Mouse (Mus musculus): ENCODE measurements around the gene Nf2. TPM values are rescaled to one million over a fixed set of nuclear protein-coding genes. Genes with fewer than 3 reads are reported as not detected.

Nf2 gene
- polyA plus RNA-seq, 1 experiment from 2014 or later = 61.9 TPM

DNA sequence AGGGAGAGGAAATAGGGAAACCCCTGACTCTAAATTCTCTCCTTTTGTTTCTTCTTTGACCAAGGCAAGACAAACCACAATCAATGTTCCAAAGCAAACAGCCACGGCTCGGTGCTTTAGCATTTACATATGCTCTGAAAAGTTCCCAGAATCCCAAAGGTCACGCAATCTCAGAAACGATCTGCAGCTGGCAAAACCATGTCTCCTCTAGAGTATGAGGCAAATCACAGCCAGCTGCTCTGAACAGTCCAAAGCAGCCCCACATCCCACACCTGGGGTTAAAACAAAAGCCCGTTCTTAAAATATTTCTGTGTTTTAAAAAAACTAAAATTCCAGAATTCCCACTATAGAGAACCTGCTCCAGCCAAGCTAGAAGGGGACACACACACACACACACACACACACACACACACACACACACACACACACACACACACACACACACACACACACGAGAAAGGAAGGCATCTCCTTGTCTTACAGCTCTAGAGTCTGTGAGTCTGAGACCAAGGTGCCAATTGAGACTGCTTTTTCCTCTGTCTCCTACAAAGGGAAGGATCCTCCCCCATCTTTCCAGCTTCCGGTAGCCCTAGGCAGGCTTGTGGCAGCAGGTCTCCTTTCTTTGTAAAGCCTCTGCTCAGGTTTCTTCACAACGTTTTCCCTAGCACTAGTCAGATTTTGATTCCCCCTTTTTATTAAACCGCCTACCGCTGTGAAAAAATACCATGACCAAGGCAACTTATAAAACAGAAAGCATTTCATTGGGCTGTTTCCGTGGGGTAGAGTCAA, 12.7 kb upstream of the Nf2 start:
- Histone ChIP-seq H3K4me2 (no peak overlapping the region), H3K27ac (replicated peaks) (no peak overlapping the region), H3K36me3 (no peaks in the 10 kb centered on the region), H3K4me1 (no peaks in the 10 kb centered on the region), H3K9me3 (replicated peaks) (no peaks in the 10 kb centered on the region), H3K4me3 (replicated peaks) (no peak overlapping the region), H3K9ac (replicated peaks) (no peak overlapping the region), H3K27me3 (replicated peaks) (no peaks in the 10 kb centered on the region)
- ATAC-seq (ENCODE audit: low FRiP score) = no peak
- WGBS = 50% methylated on average over 11 of the region's 11 CpGs

DNA sequence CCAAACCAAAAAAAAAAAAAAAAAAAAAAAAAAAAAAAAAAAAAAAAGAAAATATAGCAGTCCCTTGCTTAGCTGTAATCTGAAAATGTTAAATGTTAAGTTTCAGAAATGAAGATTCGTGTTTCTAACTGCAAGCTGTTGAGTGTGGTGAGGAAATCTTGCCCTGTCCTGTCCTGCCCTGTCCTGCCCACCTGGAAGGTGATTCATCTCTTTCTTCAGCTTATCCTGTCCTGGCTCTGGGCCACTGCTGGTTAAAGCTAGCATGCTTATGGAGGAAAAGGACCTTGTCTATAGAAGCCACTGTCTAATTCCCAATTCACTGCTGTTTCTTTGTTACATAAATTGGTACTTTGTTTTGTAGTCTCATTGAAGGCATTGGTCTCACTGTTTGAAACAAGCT, 11.7 kb upstream of the Nf2 start:
- H3K9ac ChIP-seq (replicated peaks) = no peak overlapping the region

DNA sequence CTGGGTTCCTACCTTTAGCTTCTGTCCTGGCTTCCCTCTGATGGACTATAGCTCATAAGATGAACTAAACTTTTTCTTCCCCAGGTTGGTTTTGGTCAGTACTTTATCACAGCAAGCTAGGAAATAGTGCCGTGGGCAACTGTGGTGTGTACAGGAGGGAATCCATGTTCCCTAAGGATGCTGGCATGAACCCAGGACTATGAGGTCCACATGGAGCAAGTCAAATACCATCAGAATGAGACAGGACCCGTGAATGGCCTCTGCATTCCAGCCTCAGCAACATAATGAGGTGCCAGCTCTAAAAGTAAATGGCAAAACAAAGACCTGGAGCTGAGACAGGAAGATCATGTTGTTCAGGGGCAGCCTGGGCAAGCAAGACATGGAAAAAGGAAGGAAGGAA, 9.1 kb upstream of the Nf2 start:
- no peaks in the 10 kb centered on the region for H3K27me3 ChIP-seq (replicated peaks)
- no peaks in the 10 kb centered on the region for H3K4me1 ChIP-seq
- H3K4me3 ChIP-seq (replicated peaks) = no peak overlapping the region
- no peaks in the 10 kb centered on the region for H3K9me3 ChIP-seq (replicated peaks)
- ATAC-seq (ENCODE audit: low FRiP score) = no peak
- no peak overlapping the region for H3K9ac ChIP-seq (replicated peaks)
- H3K4me2 ChIP-seq = no peak overlapping the region
- WGBS = 57% methylated on average over 2 of the region's 2 CpGs
- no peaks in the 10 kb centered on the region for H3K36me3 ChIP-seq
- no peak overlapping the region for H3K27ac ChIP-seq (replicated peaks)

More for the DNA sequence above, 11.7 kb upstream of the Nf2 start:
- H3K4me3 ChIP-seq (replicated peaks) = no peak overlapping the region
- 77% methylated on average over 1 of the region's 1 CpGs for WGBS
- no peaks in the 10 kb centered on the region for H3K9me3 ChIP-seq (replicated peaks)
- no peak overlapping the region for H3K27ac ChIP-seq (replicated peaks)
- no peaks in the 10 kb centered on the region for H3K27me3 ChIP-seq (replicated peaks)
- H3K4me1 ChIP-seq = no peaks in the 10 kb centered on the region
- no peaks in the 10 kb centered on the region for H3K36me3 ChIP-seq
- ATAC-seq (ENCODE audit: low FRiP score) = no peak
- no peak overlapping the region for H3K4me2 ChIP-seq

DNA sequence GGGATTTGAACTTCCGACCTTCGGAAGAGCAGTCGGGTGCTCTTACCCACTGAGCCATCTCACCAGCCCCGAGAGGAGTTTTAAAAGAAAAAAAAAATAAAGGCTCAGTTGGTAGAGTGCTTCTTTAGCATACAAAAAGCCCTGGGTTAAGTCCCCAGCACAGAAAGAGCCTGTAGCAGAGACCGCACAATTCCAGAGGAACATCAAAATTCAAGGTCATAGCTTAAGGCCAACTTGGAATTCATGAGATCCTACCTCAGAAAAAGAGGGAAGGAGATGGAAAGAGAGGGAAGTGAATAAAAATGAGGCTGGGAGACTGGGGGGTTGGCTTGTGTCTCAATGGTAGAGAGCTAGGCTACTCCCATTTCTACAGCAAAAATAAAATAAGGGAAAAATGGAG, 4.8 kb upstream of the Nf2 start:
- Histone ChIP-seq H3K9me3 (replicated peaks) (no peaks in the 10 kb centered on the region), H3K27me3 (replicated peaks) (no peaks in the 10 kb centered on the region), H3K9ac (replicated peaks) (no peak overlapping the region), H3K4me1 (no peaks in the 10 kb centered on the region), H3K27ac (replicated peaks) (no peak overlapping the region), H3K4me2 (no peak overlapping the region), H3K4me3 (replicated peaks) (no peak overlapping the region), H3K36me3 (no peaks in the 10 kb centered on the region)
- no peak for ATAC-seq (ENCODE audit: low FRiP score)
- 94% methylated on average over 5 of the region's 5 CpGs for WGBS

DNA sequence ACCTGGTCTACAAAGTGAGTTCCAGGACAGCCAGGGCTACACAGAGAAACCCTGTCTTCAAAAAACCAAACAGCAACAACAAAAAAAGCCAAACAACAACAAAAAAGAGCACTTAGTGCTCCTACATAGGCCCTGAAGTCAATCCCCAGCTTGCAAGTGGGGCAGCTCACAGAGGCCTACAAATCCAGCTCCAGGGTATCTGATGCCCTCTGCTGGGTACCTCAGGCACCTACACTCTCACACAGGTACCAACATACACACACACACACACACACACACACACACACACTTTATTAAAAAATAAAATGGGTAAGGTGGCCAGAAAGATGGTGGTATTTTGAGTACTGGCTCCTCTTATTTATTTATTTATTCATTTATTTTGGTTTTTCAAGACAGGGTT, 3.7 kb upstream of the Nf2 start:
- Histone ChIP-seq H3K4me3 (replicated peaks) (no peak overlapping the region), H3K4me2 (no peak overlapping the region), H3K27ac (replicated peaks) (no peak overlapping the region), H3K9ac (replicated peaks) (no peak overlapping the region), H3K4me1 (peaks cover 5% of the 10 kb centered on the region), H3K9me3 (replicated peaks) (no peaks in the 10 kb centered on the region), H3K36me3 (no peaks in the 10 kb centered on the region), H3K27me3 (replicated peaks) (no peaks in the 10 kb centered on the region)
- no peak for ATAC-seq (ENCODE audit: low FRiP score)

DNA sequence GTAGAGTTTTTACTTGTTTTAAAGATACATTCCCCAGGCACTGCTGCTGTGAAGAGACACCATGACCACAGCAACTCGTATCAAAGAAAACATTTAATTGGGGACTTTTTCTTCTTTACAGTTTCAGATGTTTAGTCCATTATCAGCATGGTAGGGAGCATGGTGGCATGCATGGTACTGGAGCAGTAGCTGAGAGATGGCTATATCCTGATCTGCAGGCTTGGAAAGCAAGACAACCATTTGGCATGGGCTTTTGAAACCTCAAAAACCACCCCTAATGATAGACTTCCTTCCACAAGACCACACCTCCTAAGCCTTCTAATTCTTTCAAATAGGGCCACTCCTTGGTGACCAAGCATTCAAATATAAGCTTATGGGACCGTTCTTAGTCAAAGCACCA, 1.1 kb upstream of the Nf2 start:
- Histone ChIP-seq H3K4me2 (0 out of 2 replicates have a peak overlapping the region, but pooled peaks have one; percentile 62), H3K9me3 (replicated peaks) (no peaks in the 10 kb centered on the region), H3K4me3 (replicated peaks) (no peak overlapping the region), H3K27ac (replicated peaks) (no peak overlapping the region), H3K36me3 (no peaks in the 10 kb centered on the region), H3K27me3 (replicated peaks) (no peaks in the 10 kb centered on the region), H3K4me1 (peaks cover 25% of the 10 kb centered on the region), H3K9ac (replicated peaks) (no peak overlapping the region)
- ATAC-seq (ENCODE audit: low FRiP score) = no peak
- WGBS = 95% methylated on average over 2 of the region's 2 CpGs

DNA sequence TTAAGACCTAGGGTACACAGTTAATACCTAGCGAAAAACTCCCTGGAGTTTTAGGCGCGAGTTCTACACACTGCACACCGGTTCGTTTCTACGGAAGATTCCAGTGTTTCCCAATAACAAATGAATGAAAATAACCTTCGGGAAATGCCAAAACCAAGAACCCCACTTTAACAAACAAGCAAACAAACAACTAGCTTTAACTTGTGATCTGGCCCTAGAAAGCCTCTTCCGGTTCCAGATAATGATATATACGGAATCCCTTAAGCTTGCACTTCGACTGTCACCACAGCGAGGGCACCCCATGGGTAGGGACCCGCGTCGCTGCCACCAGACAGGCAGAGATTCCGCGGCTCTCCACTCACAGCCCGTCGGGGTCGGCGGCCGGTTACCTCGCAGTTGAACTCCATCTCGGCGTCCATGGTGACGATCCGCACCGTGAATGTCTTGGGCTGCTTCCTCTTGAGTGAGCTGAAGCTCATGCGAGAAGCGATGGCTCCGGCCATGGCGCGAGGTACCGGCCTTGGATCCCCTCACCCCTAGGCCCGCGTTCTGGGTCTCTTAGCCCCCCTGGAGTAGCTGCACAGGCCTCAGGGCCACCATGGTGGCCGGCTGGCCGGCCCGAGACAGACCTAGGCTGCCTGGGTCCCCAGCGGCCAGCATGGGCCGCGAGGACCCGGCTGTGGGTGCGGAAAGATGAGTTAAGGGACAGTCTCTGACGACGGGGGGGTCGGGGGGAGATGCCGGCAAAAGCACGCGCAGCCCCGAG, 670 bp downstream of the Nf2 start:
- WGBS = under 1% methylated on average over 50 of the region's 50 CpGs
- Histone ChIP-seq H3K27ac (replicated peaks) (peak overlapping the region; percentile 86), H3K4me3 (replicated peaks) (peak overlapping the region; percentile 67), H3K9me3 (replicated peaks) (no peaks in the 10 kb centered on the region), H3K36me3 (no peaks in the 10 kb centered on the region), H3K27me3 (replicated peaks) (no peaks in the 10 kb centered on the region), H3K4me1 (peaks cover 25% of the 10 kb centered on the region), H3K9ac (replicated peaks) (peak overlapping the region; percentile 77), H3K4me2 (peak overlapping the region; percentile 66)
- ATAC-seq (ENCODE audit: low FRiP score) = peak; percentile 70

DNA sequence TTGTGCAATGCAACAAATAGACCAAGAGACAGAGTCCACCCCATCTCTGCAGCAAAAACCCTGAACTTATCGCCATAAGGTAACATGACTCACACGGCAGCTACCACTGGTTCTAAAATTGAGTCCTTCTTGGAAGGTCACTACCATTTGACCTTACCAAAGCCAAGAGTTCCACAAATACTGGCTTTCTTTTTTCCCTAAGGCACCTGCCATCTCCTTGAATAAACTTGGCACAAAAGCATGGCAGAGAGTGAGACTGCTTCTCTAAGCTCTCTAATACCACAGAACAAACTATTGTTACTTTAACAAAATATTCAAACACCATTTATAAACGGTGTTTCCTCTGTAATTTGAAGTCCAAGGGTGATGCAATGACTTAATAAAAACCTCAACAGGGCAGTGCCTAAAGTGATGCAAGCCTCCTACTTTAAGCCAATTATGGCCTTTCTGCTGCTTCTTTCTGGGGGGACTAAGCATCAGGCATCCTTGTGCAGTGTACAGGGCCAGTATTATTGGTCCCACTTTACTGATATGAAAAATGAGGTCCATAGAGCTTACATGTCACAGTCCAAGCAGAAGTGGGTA, 8.3 kb downstream of the Nf2 start:
- Histone ChIP-seq H3K36me3 (no peaks in the 10 kb centered on the region), H3K4me2 (no peak overlapping the region), H3K9ac (replicated peaks) (no peak overlapping the region), H3K9me3 (replicated peaks) (no peaks in the 10 kb centered on the region), H3K27ac (replicated peaks) (no peak overlapping the region), H3K4me3 (replicated peaks) (no peak overlapping the region), H3K27me3 (replicated peaks) (no peaks in the 10 kb centered on the region), H3K4me1 (0 out of 2 replicates have a peak, but pooled peaks cover 4% of the 10 kb centered on the region)
- no peak for ATAC-seq (ENCODE audit: low FRiP score)
- WGBS = 90% methylated on average over 3 of the region's 3 CpGs

DNA sequence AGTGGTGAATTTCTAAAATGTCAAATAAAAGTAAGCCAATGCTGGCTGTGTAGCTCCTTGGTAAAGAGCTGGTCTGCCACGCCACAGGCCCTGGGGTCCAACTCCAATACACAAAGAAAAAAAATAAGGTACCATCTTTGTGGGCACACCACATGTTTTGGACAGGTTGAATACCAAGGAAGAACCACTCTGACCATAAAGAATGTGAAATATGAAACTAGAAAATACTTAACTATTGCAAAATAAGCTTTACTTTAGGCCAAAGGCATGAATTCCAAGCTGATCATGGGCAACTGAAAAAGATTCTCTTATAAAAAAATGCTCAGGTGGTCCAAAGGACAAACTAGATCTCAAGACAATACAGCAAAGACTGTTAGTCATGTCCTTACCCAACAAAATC, 11.1 kb downstream of the Nf2 start:
- Histone ChIP-seq H3K4me3 (replicated peaks) (no peak overlapping the region), H3K4me2 (no peak overlapping the region), H3K27me3 (replicated peaks) (no peaks in the 10 kb centered on the region), H3K36me3 (no peaks in the 10 kb centered on the region), H3K9ac (replicated peaks) (no peak overlapping the region), H3K9me3 (replicated peaks) (no peaks in the 10 kb centered on the region), H3K27ac (replicated peaks) (no peak overlapping the region), H3K4me1 (0 out of 2 replicates have a peak, but pooled peaks cover 4% of the 10 kb centered on the region)
- WGBS = 100% methylated on average over 1 of the region's 1 CpGs
- no peak for ATAC-seq (ENCODE audit: low FRiP score)

DNA sequence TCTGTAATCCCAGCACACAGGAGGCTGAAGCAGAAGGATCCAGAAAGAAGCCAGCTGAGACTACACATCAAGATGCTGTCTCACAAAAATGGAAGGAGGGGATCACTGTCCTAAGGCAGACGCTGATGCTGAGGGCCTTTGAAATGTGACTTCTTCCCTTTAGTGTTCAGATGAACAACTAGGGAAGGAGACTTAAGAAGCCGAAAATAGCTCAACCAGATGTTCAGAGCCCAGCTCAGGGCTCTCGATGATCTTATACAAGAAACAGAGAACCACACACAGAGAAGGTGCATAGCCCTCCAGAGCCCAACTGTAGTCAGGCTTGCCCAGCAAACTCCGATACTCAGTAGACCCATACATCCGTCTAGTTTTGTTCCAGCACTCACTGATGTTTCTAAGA, 12.0 kb downstream of the Nf2 start:
- 72% methylated on average over 5 of the region's 5 CpGs for WGBS
- Histone ChIP-seq H3K27ac (replicated peaks) (no peak overlapping the region), H3K9ac (replicated peaks) (no peak overlapping the region), H3K27me3 (replicated peaks) (no peaks in the 10 kb centered on the region), H3K4me2 (no peak overlapping the region), H3K4me1 (0 out of 2 replicates have a peak, but pooled peaks cover 4% of the 10 kb centered on the region), H3K36me3 (no peaks in the 10 kb centered on the region), H3K9me3 (replicated peaks) (no peaks in the 10 kb centered on the region), H3K4me3 (replicated peaks) (no peak overlapping the region)
- ATAC-seq (ENCODE audit: low FRiP score) = no peak

DNA sequence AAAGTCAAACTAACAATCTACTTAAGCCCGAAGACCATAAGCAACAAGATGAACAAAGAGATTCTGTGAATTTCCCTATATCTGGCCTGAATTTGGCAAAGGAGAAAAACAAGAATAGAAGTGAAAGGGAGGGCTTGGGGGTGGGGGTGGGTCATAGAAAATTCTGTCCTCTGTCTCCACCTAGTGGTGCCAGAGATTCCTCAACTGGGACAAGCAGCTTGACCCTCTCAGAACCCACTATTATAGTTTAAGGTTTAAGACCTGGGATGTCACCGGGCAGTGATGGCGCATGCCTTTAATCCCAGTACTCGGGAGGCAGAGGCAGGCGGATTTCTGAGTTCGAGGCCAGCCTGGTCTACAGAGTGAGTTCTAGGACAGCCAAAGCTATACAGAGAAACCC, 12.6 kb downstream of the Nf2 start:
- no peak overlapping the region for H3K9ac ChIP-seq (replicated peaks)
- H3K9me3 ChIP-seq (replicated peaks) = no peaks in the 10 kb centered on the region
- H3K36me3 ChIP-seq = no peaks in the 10 kb centered on the region
- no peaks in the 10 kb centered on the region for H3K27me3 ChIP-seq (replicated peaks)
- 70% methylated on average over 6 of the region's 6 CpGs for WGBS
- H3K27ac ChIP-seq (replicated peaks) = no peak overlapping the region
- ATAC-seq (ENCODE audit: low FRiP score) = no peak
- no peak overlapping the region for H3K4me3 ChIP-seq (replicated peaks)
- H3K4me2 ChIP-seq = no peak overlapping the region
- H3K4me1 ChIP-seq = 0 out of 2 replicates have a peak, but pooled peaks cover 4% of the 10 kb centered on the region

DNA sequence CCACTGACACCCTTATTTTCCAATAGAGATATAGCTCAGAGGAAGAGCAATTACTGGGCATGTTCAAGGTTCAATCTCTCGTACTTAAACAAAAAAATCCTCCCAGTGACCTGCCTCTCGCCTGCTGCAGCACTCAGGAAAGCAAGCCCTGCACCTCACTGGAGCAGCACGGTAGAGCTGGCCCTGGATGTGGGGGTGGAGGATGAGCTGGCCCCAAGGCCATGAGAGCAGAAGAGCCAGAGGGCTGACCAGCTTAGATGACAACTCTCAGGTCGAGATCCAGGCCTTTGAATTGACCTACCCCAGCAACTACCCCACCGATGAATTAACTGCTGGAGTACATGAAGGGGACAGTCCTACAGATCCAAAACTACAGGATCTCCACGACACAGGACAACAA, 13.9 kb downstream of the Nf2 start:
- no peaks in the 10 kb centered on the region for H3K36me3 ChIP-seq
- no peak overlapping the region for H3K4me3 ChIP-seq (replicated peaks)
- no peak for ATAC-seq (ENCODE audit: low FRiP score)
- no peaks in the 10 kb centered on the region for H3K27me3 ChIP-seq (replicated peaks)
- no peaks in the 10 kb centered on the region for H3K9me3 ChIP-seq (replicated peaks)
- no peak overlapping the region for H3K9ac ChIP-seq (replicated peaks)
- H3K4me2 ChIP-seq = no peak overlapping the region
- 0 out of 2 replicates have a peak, but pooled peaks cover under 1% of the 10 kb centered on the region for H3K4me1 ChIP-seq
- 85% methylated on average over 6 of the region's 6 CpGs for WGBS
- no peak overlapping the region for H3K27ac ChIP-seq (replicated peaks)
